Mouse (Mus musculus): ENCODE measurements around the gene Bcl2l12. TPM values are rescaled to one million over a fixed set of nuclear protein-coding genes. Genes with fewer than 3 reads are reported as not detected.

Gene Bcl2l12
- polyA plus RNA-seq, 1 experiment from 2014 or later: 43.6 TPM

DNA sequence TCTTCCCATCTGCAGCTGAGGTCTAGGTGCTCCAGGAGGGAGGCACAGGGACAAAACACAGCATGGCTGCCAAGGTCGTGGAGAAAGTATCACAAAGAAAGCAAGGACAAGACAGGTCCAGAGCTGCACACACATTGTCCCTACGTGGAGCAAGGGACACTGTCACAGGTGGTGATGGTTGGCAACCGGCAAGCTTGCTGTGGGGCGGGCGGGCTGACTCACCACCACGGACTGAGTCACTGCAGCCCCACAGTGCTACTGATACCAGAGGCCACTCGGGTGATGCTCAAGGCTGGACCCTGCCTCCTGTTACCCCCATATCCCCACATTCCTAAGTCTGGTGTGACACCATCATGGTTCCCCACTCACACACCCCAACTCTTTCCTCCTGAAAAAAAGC is 3.9 kb upstream of the Bcl2l12 start:
- peaks cover 61% of the 10 kb centered on the region for H3K36me3 ChIP-seq
- peaks cover 13% of the 10 kb centered on the region for H3K4me1 ChIP-seq (replicated peaks)
- ATAC-seq: no peak
- H3K4me3 ChIP-seq (replicated peaks): no peak overlapping the region
- WGBS: 85% methylated on average over 7 of the region's 7 CpGs
- H3K27ac ChIP-seq: no peak overlapping the region
- H3K4me2 ChIP-seq (replicated peaks): no peak overlapping the region
- no peaks in the 10 kb centered on the region for H3K9me3 ChIP-seq
- H3K27me3 ChIP-seq (replicated peaks): no peaks in the 10 kb centered on the region
- no peak overlapping the region for H3K9ac ChIP-seq

DNA sequence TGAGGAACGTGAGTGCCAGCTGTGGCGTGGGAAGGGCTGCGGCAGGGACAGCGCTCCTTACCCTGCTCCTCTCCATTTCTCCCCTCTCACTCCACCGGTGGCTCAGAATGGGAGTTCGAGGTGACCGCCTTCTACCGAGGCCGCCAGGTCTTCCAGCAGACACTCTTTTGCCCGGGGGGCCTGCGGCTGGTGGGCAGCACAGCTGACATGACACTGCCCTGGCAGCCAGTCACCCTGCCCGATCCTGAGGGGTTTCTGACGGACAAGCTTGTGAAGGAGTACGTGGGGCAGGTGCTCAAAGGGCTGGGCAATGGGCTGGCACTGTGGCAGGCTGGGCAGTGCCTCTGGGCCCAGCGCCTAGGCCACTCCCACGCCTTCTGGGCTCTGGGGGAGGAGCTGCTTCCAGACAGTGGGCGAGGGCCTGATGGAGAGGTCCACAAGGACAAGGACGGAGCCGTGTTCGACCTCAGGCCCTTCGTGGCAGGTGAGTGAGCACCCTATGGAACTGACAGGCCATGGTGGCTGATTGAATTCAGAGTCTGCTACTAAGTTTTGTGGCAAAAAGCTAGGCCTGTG is 2.1 kb upstream of the Bcl2l12 start:
- Histone ChIP-seq H3K4me2 (replicated peaks) (no peak overlapping the region), H3K9ac (no peak overlapping the region), H3K27me3 (replicated peaks) (no peaks in the 10 kb centered on the region), H3K4me1 (replicated peaks) (peaks cover 23% of the 10 kb centered on the region), H3K36me3 (peaks cover 43% of the 10 kb centered on the region), H3K4me3 (replicated peaks) (no peak overlapping the region), H3K9me3 (no peaks in the 10 kb centered on the region), H3K27ac (no peak overlapping the region)
- WGBS: 83% methylated on average over 21 of the region's 21 CpGs
- no peak for ATAC-seq

DNA sequence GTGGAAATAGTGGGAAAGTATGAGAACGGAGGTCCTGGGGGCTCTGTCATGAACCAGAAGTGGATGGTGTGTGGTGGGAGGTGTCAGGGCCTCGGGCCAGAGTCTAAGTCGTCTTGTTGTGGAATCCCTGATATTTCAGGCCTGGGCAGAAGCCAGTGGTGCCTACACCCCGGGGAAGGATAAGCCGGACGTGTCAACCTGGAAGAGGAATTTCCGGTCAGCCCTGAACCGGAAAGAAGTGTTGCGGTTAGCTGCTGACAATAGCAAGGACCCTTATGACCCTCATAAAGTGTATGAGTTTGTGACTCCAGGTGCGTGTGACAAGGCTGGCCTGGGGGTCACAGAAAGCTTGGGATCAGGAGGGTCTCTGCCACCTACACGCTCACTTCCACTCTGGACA is 1.2 kb upstream of the Bcl2l12 start:
- ATAC-seq: no peak
- Histone ChIP-seq H3K9ac (no peak overlapping the region), H3K27me3 (replicated peaks) (no peaks in the 10 kb centered on the region), H3K36me3 (peaks cover 40% of the 10 kb centered on the region), H3K4me2 (replicated peaks) (0 out of 2 replicates have a peak overlapping the region, but pooled peaks have one; percentile 11), H3K27ac (no peak overlapping the region), H3K4me1 (replicated peaks) (peaks cover 23% of the 10 kb centered on the region), H3K9me3 (no peaks in the 10 kb centered on the region), H3K4me3 (replicated peaks) (0 out of 2 replicates have a peak overlapping the region, but pooled peaks have one; percentile 1)
- WGBS: 76% methylated on average over 11 of the region's 11 CpGs

DNA sequence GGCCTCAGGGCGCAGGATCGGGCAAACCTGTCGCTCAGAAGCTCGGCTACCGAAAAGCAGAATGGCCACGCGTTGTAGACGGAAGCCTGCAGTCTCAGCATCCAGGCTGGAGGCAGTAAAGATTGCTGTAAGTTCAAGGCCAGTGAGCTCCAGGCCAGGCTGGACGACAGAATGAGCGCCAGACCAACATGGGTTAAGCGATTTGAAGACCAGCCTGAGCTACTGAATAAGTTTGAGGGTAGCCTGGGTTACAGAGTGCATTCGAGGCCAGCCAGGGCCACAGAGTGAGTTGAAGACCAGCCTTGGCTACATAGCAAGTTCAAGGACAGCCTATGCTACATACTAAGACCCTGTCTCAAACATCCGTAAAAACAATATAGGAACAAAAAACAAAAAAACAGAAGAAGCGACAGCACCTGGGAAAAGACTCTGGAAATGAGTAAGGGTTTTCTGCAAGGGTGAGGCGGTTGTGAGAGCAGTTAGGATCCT is 528 bp downstream of the Bcl2l12 start:
- WGBS: 2% methylated on average over 15 of the region's 15 CpGs
- Histone ChIP-seq H3K36me3 (peaks cover 35% of the 10 kb centered on the region), H3K27me3 (replicated peaks) (no peaks in the 10 kb centered on the region), H3K4me1 (replicated peaks) (peaks cover 23% of the 10 kb centered on the region), H3K27ac (peak overlapping the region; percentile 86), H3K9ac (peak overlapping the region; percentile 70), H3K4me3 (replicated peaks) (peak overlapping the region; percentile 52), H3K4me2 (replicated peaks) (peak overlapping the region; percentile 84), H3K9me3 (no peaks in the 10 kb centered on the region)
- ATAC-seq: peak; percentile 23

DNA sequence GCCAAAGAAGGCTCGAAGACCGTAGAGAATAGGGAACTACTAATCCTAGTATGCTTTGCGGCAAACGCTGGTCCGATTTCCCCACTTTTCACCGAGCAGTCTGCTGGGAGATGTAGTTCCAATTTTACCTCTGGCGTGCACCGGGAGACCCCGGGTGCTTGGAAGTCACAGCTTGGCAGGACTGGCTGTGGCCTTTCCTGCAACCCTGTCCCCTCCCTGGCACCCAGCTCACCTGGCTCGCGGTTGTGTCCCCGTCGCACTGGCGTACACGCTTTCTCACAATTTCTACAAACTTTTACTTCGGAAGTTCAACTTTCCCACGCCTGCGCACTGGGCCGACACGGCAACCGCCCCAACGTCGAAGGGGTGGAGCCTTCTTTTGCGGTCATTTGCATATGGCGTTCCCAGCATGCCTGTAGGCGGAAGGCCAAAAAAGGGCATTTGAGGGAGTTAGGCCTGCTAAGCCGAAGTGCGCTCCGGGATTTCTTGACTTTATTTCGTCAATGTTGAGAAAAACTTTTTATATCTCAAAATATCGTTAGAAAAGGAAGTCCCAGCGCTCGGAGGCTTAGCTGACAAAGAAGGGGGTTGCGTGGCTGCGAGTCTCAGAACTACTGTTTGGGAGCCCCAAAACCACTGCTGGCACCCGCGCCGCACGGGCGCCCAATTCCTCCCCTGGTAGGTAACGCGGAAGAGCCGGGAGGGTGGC is 1.1 kb downstream of the Bcl2l12 start, which contains the start of gene Irf3:
Gene Irf3 (plus strand): TSS at position 418 of the 709 bp plus-strand sequence.
- peak; percentile 96 for ATAC-seq
- peaks cover 35% of the 10 kb centered on the region for H3K36me3 ChIP-seq
- peak within 1 kb of the TSS; percentile 70 for H3K9ac ChIP-seq
- no peaks in the 10 kb centered on the region for H3K27me3 ChIP-seq (replicated peaks)
- peak within 1 kb of the TSS; percentile 89 for H3K4me2 ChIP-seq (replicated peaks)
- no peaks in the 10 kb centered on the region for H3K9me3 ChIP-seq
- peak within 1 kb of the TSS; percentile 86 for H3K27ac ChIP-seq
- under 1% methylated on average over 43 of the region's 43 CpGs for WGBS
- peak within 1 kb of the TSS; percentile 52 for H3K4me3 ChIP-seq (replicated peaks)
- peaks cover 23% of the 10 kb centered on the region for H3K4me1 ChIP-seq (replicated peaks)

DNA sequence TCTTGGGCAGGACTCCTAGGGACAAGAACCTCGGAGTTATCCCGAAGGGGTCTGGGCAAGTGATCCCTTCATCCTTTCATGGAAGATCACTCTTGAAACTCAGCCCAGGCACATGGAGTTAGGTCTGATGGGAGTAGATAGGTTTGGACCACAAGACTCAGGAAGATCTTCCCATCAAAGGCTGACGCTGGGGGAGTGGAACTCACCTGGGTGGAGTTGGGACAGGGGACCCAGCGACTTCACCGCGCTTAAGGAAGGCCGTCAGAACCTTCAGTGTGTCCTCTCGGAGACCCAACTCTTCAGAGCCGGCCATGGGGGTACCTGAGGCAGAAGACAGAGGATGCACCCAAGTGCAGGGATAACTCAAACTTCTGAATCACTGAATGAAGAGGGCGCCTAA is 1.8 kb downstream of the Bcl2l12 start:
- H3K4me1 ChIP-seq (replicated peaks): peaks cover 22% of the 10 kb centered on the region
- WGBS: 11% methylated on average over 10 of the region's 10 CpGs
- peak overlapping the region; percentile 89 for H3K4me2 ChIP-seq (replicated peaks)
- no peaks in the 10 kb centered on the region for H3K9me3 ChIP-seq
- peak overlapping the region; percentile 59 for H3K27ac ChIP-seq
- ATAC-seq: 0 out of 2 replicates have a peak, but pooled peaks have one; percentile 4
- H3K4me3 ChIP-seq (replicated peaks): peak overlapping the region; percentile 52
- H3K36me3 ChIP-seq: peaks cover 31% of the 10 kb centered on the region
- no peaks in the 10 kb centered on the region for H3K27me3 ChIP-seq (replicated peaks)
- H3K9ac ChIP-seq: peak overlapping the region; percentile 56

DNA sequence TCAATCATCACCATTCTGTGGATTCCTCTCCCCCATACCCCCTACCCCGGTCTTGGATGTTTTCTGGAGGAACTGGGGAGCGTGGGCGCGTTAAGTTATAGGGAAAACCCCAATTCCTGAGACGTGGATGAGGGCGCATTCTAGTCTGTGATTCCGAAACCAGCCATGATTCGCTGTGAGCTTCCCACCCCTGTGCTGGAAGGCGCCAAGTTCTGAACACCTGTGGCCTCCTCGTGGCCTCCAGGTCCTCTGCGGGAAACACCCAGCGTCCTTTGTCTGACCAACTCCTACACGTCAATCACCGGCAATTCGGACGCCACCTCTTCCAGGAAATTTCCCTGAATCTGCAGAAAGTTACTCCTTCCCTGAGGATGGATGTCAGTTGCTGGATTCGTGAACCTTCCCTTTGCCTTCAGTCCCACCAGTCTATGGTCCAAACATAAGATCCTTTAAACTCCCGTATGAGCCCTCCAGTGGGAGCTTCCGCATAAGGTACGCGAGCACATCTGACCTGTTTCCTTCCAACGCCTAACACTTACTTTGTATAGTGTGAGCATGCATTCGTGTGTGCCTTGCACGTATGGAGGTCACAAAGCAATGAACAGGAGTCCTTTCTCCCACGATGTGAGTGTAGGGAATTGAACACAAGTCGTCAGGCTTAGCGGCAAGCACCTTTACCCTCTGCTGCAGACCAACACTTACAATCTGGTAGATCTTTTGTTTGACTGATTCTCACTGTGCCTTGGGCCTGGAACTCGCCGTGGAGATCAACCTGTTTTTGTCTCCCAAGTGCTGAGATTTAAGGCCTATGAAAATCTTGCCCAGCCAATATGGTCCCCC is 11.4 kb downstream of the Bcl2l12 start:
- H3K9me3 ChIP-seq: no peaks in the 10 kb centered on the region
- ATAC-seq: peak; percentile 50
- H3K4me2 ChIP-seq (replicated peaks): peak overlapping the region; percentile 61
- WGBS: under 1% methylated on average over 29 of the region's 29 CpGs
- H3K36me3 ChIP-seq: peaks cover 1% of the 10 kb centered on the region
- no peaks in the 10 kb centered on the region for H3K27me3 ChIP-seq (replicated peaks)
- H3K4me3 ChIP-seq (replicated peaks): peak overlapping the region; percentile 97
- peak overlapping the region; percentile 95 for H3K27ac ChIP-seq
- H3K4me1 ChIP-seq (replicated peaks): peaks cover 27% of the 10 kb centered on the region
- peak overlapping the region; percentile 56 for H3K9ac ChIP-seq

DNA sequence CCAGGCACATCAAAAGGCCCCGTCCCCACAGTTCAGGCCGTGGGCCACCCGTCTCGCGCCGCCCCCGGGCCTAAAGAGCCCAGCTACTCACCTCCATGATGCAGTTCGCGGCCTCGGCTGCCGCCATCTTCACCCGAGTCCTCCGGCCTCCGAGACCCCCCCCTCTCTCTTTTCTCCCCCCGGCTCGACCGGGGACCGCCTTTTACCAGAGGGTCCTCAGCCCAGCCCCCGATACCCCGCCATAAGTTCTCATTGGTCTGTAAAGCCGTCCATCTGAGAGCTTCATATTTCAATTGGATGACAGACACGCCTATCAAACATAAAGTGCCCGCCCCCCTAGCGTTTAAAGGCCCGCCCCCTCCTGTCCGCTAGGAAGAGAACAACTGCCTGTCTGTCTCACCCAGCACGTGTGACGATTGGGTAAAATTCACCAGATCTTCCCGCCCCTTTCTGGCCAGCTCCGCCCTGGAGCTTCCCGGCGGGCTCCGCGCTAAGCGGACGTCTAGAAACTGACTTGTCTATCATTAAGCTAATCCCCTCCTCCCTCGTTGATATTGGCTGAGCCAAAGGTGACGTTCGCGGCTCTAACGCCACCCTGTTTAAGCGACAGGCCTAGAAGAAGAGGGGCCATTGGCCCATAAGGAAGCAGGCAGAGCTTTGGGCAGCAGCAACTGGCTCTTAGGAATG is 12.2 kb downstream of the Bcl2l12 start, which contains the start of gene Prmt1:
Gene Prmt1 (minus strand): TSS at position 377 of the 687 bp plus-strand sequence.
- peaks cover 27% of the 10 kb centered on the region for H3K4me1 ChIP-seq (replicated peaks)
- peak; percentile 96 for ATAC-seq
- peak within 1 kb of the TSS; percentile 70 for H3K4me2 ChIP-seq (replicated peaks)
- H3K9ac ChIP-seq: peak within 1 kb of the TSS; percentile 97
- H3K9me3 ChIP-seq: no peaks in the 10 kb centered on the region
- H3K4me3 ChIP-seq (replicated peaks): peak within 1 kb of the TSS; percentile 97
- H3K36me3 ChIP-seq: peaks cover 9% of the 10 kb centered on the region
- no peaks in the 10 kb centered on the region for H3K27me3 ChIP-seq (replicated peaks)
- under 1% methylated on average over 42 of the region's 42 CpGs for WGBS
- peak within 1 kb of the TSS; percentile 96 for H3K27ac ChIP-seq

DNA sequence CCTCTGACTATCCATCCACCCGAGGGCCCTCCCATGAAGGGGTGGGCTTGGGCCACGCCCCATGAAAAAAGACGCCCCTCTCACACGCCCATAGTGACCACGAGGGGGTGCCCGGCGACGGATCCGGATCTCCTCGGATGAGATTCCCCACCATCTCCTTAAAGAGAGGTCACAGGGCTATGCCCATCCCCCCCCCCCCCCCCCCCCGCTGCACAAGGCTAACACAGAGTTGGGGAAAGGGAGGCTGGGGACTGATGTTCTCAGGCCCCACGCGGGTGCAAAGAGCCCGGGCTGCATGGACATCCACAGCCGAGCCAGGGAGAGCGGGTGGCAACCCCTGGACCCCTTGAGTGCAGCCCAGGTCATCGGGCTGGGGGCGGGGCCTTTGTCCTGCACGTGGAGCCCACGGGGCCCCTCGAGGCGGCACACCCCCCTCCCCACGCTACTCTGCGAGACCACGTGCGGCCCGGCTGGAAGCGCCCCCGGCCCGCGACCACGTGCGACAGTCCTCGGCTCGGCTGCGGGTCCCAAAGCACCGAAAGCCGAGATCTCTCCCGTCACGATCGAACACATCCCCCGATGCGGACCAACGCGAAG is 12.8 kb downstream of the Bcl2l12 start:
- Histone ChIP-seq H3K4me1 (replicated peaks) (peaks cover 27% of the 10 kb centered on the region), H3K27me3 (replicated peaks) (no peaks in the 10 kb centered on the region), H3K4me2 (replicated peaks) (peak overlapping the region; percentile 70), H3K9me3 (no peaks in the 10 kb centered on the region), H3K9ac (peak overlapping the region; percentile 97), H3K36me3 (peaks cover 14% of the 10 kb centered on the region), H3K27ac (peak overlapping the region; percentile 96), H3K4me3 (replicated peaks) (peak overlapping the region; percentile 97)
- under 1% methylated on average over 44 of the region's 45 CpGs for WGBS
- peak; percentile 7 for ATAC-seq

DNA sequence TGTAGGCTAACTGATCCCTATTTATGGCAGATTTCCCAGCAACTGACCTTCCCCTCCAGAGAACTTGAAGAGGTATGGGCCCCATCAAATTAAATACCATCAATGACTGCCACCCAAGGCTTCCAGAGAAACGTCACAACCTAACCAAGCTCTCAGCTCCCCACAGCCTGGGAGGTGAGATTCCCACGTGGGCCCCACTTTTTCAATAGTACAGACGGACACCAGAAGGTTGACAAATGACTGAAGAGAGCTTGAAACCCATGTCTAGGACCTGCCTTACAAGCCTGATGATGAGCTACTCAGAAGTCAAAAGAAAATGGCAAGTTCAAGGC is 13.7 kb downstream of the Bcl2l12 start:
- Histone ChIP-seq H3K27me3 (replicated peaks) (no peaks in the 10 kb centered on the region), H3K9ac (0 out of 2 replicates have a peak overlapping the region, but pooled peaks have one; percentile 17), H3K9me3 (no peaks in the 10 kb centered on the region), H3K36me3 (peaks cover 22% of the 10 kb centered on the region), H3K4me2 (replicated peaks) (peak overlapping the region; percentile 70), H3K4me3 (replicated peaks) (peak overlapping the region; percentile 97), H3K4me1 (replicated peaks) (peaks cover 27% of the 10 kb centered on the region), H3K27ac (0 out of 2 replicates have a peak overlapping the region, but pooled peaks have one; percentile 96)
- WGBS: 34% methylated on average over 3 of the region's 3 CpGs
- no peak for ATAC-seq

Measured in intestine, embryonic 15.5 days (tissue).